Mouse (Mus musculus) ovary, adult 18-20 months (tissue): ENCODE measurements around the gene Dcaf10.
"Not testable (repeated sequence)": the region's sequence is repeated elsewhere in the genome, so short reads cannot be mapped to it uniquely, and the experiment has no call there.

Source experiments
- DNase-seq: peaks from one replicate; pipeline ENCODE4 v3.0.0; 2022; ENCODE audit warnings: low spot score, mixed read lengths

The Dcaf10 gene

DNA sequence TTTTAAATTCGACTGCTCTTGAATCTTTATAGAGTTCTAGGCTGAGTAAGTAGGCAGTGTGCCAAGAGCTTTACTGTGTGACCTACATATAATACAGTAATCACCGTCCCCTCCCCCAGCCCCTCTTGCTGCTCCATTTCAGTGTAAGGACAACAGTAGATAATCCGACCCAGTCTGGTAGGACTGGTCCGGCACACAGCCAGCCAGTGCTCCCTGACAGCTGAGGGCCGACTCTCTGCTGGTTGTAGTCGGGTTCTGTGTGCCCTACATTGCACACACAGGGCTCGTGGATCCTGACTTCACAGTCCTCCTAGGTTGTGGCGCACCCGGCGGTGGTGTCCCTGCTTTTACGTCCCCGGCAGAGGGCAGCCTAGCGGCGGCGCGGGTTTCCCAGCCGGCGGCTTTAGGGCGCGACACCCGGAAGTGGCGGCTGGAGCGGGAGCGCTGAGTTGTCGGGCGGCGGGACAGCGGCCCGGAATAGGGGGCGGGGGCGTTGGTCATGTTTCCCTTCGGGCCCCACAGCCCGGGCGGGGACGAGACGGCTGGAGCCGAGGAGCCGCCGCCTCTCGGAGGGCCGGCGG lies at the start of gene Dcaf10:
Gene Dcaf10 (plus strand): TSS at position 433 of the 581 bp plus-strand sequence.
- DNase-seq = peak; percentile 84

DNA sequence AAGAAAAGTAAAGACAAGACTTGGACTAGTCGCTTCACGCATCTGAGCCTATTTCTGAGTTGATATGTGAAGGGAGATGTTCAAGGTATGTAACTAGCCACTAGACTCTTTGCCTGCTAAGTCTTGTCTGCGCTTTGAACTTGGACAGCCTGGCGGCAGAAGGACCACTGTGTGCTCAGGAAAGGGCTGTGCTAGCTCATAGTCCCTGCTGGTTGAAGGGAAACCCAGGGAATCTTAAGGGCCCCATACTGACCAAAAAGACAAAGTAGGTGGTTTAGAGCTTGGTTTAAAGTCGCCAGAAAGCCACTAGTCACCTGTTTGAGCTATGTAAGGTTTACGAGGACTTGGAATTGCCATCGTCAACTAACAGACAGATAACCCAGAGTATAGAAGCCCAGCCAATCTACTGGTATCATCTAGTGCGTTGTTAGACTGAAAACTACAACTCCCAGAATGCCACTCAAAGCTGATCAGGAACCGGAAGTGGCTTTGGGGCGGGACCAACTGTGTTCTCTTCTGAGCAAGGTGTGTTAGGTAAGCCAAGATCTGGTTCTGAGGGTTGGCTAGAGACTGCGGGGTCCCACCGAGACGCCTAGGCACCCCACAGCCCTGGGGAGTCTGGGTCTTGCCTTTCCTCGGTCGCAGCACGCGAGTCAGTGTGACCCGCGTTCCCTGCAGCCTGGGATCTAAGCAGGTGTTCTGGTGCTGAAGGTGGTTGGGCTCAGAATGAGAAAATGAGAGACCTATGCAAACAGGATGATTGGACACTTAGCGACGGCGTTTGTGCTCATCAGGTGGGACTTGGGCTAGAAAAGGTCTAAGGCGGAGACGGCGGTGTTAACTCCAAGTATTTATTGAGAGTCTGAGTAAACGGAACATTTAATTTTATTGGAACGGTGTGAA lies 45.0 kb upstream of the Dcaf10 start, which contains the start of gene Trmt10b:
Gene Trmt10b (plus strand): TSS at position 466 of the 903 bp plus-strand sequence.
- DNase-seq = no peak

DNA sequence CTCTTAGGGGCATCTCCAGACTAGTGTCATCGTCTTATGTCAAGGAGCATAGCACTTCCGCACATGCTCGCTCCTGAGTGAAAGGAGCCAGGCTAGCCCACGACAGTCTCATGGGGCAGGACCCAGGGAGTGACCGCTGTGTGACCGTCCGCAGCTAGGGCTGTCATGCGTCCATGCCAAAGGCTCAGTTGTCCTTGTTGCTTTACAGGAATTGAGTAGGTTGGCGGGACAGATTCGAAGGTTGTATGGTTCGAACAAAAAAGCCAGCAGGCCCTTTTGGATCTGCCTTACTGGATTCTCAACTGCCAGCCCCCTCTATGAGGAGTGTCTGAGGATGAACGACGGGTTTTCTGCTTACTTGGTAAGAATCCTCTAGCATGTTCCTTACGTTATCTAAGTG lies 36.4 kb upstream of the Dcaf10 start:
- no peak for DNase-seq

- no peak for DNase-seq
Observed at GRCm38 (mm10) chr4:45308046-45308445, 33.9 kb upstream of the Dcaf10 start.

GRCm38 (mm10) chr4:45308606-45309005 lies 33.3 kb upstream of the Dcaf10 start:
- DNase-seq = no peak

- no peak for DNase-seq
Observed at GRCm38 (mm10) chr4:45311056-45311455, 30.8 kb upstream of the Dcaf10 start.

- DNase-seq = peak; percentile 70
Observed at GRCm38 (mm10) chr4:45320159-45320816, 21.6 kb upstream of the Dcaf10 start.

GRCm38 (mm10) chr4:45331139-45331538 lies 10.8 kb upstream of the Dcaf10 start:
- DNase-seq = no peak

GRCm38 (mm10) chr4:45332466-45332865 lies 9.4 kb upstream of the Dcaf10 start:
- no peak for DNase-seq

DNA sequence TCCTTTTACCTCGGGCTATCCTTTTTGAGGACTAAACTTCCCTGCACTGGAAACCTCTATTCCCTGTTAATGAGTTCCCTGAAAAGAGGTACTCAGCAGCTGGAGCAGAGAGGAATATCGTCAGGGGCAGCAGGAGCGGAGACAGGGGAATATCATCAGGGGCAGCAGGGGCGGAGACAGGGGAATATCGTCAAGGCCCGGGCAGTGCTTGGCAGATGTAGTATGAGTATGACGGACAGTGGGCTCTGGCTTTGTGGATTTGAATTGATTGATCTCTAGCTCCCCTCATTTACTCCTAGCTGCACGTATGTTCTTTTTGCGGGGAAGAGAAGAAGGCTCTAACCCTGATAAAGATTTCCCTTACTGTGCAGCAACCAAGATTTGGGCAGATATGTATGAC lies 675 bp upstream of the Dcaf10 start:
- DNase-seq = no peak

DNA sequence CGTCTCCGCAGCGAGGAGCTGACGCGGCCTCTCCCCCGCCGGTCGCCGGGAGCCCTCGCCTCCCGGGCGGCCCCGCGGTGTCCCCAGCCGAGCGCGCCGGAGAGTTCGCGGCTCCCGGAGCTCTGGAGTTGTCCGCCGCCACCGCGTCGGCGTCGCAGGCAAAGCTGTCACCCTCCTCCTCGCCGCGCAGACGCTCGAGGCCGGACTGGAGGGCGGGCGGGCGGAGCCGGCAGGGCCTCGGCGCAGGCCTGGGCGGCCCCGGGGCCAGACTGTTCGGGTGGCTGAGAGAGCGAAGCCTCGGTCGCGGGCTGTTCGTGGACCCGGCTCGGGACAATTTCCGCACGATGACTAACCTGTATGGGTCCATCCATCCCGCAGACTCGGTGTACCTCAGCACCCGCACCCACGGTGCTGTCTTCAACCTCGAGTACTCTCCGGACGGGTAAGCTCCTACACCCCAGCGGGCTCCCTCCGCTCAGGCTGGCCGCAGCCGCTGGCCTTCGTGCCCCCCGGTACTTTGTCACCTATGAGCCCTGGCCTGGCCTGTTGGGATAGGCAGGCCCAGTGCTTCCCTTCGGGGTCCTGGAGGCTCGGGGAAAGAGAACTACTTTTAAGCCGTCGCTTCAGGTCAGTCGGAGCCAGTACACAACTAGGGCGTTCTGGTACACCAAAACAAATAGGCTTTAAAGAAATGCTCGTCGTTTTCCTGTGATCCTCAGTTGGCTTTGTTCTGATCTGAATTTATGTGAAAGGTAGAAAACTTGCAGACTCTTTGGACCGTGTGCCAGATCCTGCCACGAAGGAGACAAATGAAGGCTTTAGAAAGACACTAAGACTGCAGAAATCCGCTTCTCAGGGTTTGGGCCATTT lies 620 bp downstream of the Dcaf10 start, which contains the start of gene Exosc3:
Gene Exosc3 (minus strand): TSS at position 447 of the 870 bp plus-strand sequence.
- no peak for DNase-seq

DNA sequence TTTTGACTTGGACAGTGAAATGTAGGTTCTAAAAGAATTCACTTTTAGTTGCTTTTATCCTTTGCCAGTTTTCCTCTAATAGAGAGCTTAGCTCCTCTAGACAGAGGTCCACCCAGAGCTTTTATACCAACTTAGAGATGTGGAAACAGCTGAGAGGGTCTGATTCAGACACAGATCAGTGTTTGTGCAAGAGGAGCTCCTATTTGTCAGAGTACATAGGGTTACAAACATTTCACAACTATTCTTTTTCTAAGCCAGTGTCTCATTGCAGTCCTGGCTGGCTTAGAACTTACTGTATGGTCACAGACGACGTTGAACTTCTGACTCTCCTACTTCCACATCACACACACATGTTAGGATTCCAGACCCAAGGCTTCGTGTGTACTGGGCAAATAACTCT lies 14.8 kb downstream of the Dcaf10 start:
- DNase-seq = no peak

DNA sequence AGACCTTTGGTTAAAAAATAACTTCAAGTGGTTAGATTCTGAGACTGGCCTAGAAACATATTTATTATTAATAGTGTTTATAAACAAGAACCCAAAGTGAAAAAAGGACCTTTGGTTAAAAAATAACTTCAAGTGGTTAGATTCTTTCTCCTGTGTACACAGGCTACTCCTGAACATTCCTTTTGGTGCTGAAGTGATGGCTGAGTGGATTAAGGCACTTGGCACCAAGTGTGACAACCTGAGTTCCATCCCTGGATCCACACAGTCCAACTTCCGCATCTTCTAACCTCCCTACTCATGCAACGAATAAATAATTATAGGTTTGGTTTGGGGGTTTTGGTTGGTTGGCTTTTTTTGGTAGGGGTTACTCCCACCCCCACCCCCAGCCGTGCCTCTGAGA lies 29.4 kb downstream of the Dcaf10 start:
- DNase-seq = no peak

GRCm38 (mm10) chr4:45374879-45375278 lies 33.0 kb downstream of the Dcaf10 start:
- no peak for DNase-seq

DNA sequence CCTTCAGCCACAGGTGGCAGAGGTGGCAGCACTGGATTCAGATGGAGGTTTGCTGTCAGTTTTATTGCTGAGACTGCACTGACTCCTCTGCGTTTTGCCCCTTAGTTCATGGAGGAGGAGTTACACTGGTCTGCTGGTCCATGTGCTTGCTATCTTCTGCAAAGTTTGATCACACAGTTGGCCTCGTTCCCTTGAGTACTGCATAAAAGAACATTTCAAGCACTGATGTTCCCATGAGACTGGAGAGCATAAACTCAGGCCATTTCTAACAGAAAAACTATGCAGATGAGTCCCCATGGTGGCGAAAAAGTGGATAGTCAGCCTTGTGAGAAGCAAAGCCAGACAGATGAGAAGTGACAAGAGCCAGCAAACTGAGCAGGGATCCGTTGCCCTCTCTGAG lies 34.7 kb downstream of the Dcaf10 start:
- no peak for DNase-seq

DNA sequence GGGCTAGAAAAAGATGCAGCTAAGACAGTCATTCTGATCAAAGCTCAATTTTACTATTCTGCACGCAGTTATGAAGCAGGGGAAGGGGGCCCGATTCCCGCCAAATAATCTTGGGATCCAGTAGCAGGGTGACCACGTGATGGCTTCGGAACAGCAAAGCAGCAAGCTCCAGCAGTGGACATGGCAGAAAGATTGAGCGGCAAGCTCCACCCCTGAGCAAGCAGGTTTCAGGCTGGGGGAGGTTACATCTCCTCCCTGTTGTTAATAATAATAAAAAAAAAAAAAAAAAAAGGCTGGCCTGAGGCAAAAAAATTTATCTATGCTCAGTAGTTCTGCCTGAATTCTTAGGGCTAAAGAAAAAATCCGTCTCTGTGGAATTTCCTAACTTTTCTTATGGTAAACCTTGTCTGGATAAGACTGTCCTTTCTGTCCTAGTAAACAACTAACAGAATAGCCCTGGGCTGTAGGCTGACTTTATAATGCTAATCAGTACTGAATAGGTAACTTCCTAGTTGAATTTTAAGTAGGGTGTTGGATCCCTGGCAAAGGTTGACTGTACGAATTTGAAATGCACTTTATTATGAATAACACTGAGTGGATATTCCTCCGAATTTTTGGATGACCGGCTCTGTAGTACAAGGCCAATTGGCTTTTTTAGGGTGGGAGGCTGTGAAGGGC lies 39.1 kb downstream of the Dcaf10 start:
- DNase-seq = not testable (repeated sequence)

- not testable (repeated sequence) for DNase-seq
Observed at GRCm38 (mm10) chr4:45382133-45382532, 40.2 kb downstream of the Dcaf10 start.

DNA sequence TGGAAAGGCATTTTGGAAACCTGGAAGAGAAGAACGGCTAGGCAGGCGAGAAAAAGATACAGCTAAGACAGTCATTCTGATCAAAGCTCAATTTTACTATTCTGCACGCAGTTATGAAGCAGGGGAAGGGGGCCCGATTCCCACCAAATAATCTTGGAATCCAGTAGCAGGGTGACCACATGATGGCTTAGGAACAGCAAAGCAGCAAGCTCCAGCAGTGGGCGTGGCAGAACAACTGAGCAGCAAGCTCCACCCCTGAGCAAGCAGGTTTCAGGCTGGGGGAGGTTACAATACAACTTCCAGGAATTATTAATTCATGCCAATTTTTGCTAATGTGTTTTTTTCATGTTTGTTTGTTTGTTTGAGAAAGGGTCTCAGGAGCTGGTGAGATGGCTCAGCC lies 45.4 kb downstream of the Dcaf10 start:
- DNase-seq = not testable (repeated sequence)

- no peak for DNase-seq
Observed at GRCm38 (mm10) chr4:45392099-45392498, 50.2 kb downstream of the Dcaf10 start.

GRCm38 (mm10) chr4:45392572-45392971 lies 50.7 kb downstream of the Dcaf10 start:
- no peak for DNase-seq

- no peak for DNase-seq
Observed at GRCm38 (mm10) chr4:45392994-45393393, 51.1 kb downstream of the Dcaf10 start.
